Mouse (Mus musculus): Measurements from ENCODE around the gene Fam155a.
A peak's percentile ranks its signal among the peaks of the same experiment; 100 is the strongest.

Fam155a gene

GRCm38 (mm10) chr8:9264378-9264777, 506.6 kb downstream of the Fam155a start:
- DNase-seq (ENCODE audit: low spot score): no peak

- no peak for DNase-seq (ENCODE audit: low spot score)
These were observed 509.4 kb downstream of the Fam155a start for GRCm38 (mm10) chr8:9261527-9261926.

GRCm38 (mm10) chr8:9255316-9255715, 515.6 kb downstream of the Fam155a start:
- no peak for DNase-seq (ENCODE audit: low spot score)

- DNase-seq (ENCODE audit: low spot score): no peak
These were observed 518.0 kb downstream of the Fam155a start for GRCm38 (mm10) chr8:9252991-9253390.

GRCm38 (mm10) chr8:9248109-9248821, 522.7 kb downstream of the Fam155a start:
- no peak for DNase-seq (ENCODE audit: low spot score)

GRCm38 (mm10) chr8:9245994-9246393, 525.0 kb downstream of the Fam155a start:
- DNase-seq (ENCODE audit: low spot score): no peak

GRCm38 (mm10) chr8:9240996-9241395, 530.0 kb downstream of the Fam155a start:
- no peak for DNase-seq (ENCODE audit: low spot score)

- DNase-seq (ENCODE audit: low spot score): no peak
These were observed 531.2 kb downstream of the Fam155a start for GRCm38 (mm10) chr8:9239741-9240140.

- DNase-seq (ENCODE audit: low spot score): no peak
These were observed 532.0 kb downstream of the Fam155a start for GRCm38 (mm10) chr8:9238974-9239373.

GRCm38 (mm10) chr8:9233326-9233919, 537.5 kb downstream of the Fam155a start:
- peak; percentile 88 for DNase-seq (ENCODE audit: low spot score)

GRCm38 (mm10) chr8:9227779-9228464, 543.0 kb downstream of the Fam155a start:
- DNase-seq (ENCODE audit: low spot score): peak; percentile 37

GRCm38 (mm10) chr8:9226767-9227166, 544.2 kb downstream of the Fam155a start:
- no peak for DNase-seq (ENCODE audit: low spot score)

GRCm38 (mm10) chr8:9211751-9212150, 559.2 kb downstream of the Fam155a start:
- DNase-seq (ENCODE audit: low spot score): no peak

GRCm38 (mm10) chr8:9207505-9208051, 563.4 kb downstream of the Fam155a start:
- no peak for DNase-seq (ENCODE audit: low spot score)

GRCm38 (mm10) chr8:9204345-9205067, 566.5 kb downstream of the Fam155a start:
- no peak for DNase-seq (ENCODE audit: low spot score)

GRCm38 (mm10) chr8:9200099-9200498, 570.9 kb downstream of the Fam155a start:
- DNase-seq (ENCODE audit: low spot score): no peak

- no peak for DNase-seq (ENCODE audit: low spot score)
These were observed 579.3 kb downstream of the Fam155a start for GRCm38 (mm10) chr8:9191682-9192081.

- no peak for DNase-seq (ENCODE audit: low spot score)
These were observed 582.3 kb downstream of the Fam155a start for GRCm38 (mm10) chr8:9188616-9189015.

- DNase-seq (ENCODE audit: low spot score): no peak
These were observed 585.8 kb downstream of the Fam155a start for GRCm38 (mm10) chr8:9185200-9185599.

GRCm38 (mm10) chr8:9182461-9182860, 588.5 kb downstream of the Fam155a start:
- DNase-seq (ENCODE audit: low spot score): no peak

- DNase-seq (ENCODE audit: low spot score): no peak
These were observed 590.2 kb downstream of the Fam155a start for GRCm38 (mm10) chr8:9180686-9181315.

GRCm38 (mm10) chr8:9176974-9177373, 594.0 kb downstream of the Fam155a start:
- DNase-seq (ENCODE audit: low spot score): no peak
